Mouse (Mus musculus): ENCODE measurements around the gene Tmem30b.

GRCm38 (mm10) chr12:73585241-73585801 lies 39.1 kb upstream of the Tmem30b start:
- TF ChIP-seq CTCF (IDR thresholded peaks at IDR 0.05; ENCODE audit: extremely low read depth, insufficient read depth, insufficient read length, insufficient replicate concordance), result no peak
- TF ChIP-seq POLR2A (IDR thresholded peaks at IDR 0.05; ENCODE audit: low read depth, low read length), result no peak
